11 mouse cellular contexts compared by ENCODE assay signal in the genomic region with DNA sequence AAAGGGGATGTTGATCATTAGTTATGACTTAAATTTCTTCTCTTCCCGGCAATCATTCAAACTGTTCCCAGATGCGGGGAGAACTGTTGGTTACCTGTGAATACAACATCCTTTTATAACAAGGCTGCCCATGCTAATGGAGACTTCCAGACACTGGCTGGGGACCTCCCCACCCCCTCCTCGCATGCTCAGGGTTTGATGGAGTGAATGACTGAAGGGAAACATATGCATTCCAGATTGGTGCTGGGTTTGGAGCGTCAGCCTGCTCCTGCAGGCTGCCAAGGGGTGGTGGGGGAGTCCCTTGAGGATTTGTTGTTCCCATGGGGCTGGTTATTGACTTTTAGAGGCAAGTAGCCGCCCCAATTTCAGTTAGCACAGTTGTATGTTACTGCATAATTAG.
"Had no signal": no experiment of that assay in that cellular context is flagged by ENCODE, and none has a peak within 500 bp of the region (broad histone marks: within the 10 kb centered on the region; RNA-seq: fewer than 3 reads in every experiment).

No protein-coding gene starts in this region.

- DNase-seq: retina, postnatal 1 day; thymus, adult 2 months; thymus, postnatal 25 days had no signal

- H3K27ac ChIP-seq: left cerebral cortex, adult 2 months; limb, embryonic 12.5 days; liver, embryonic 14.5 days; midbrain, embryonic 12.5 days; neural tube, embryonic 13.5 days; stomach, embryonic 15.5 days had no signal

- H3K4me3 ChIP-seq: left cerebral cortex, adult 2 months; limb, embryonic 12.5 days; midbrain, embryonic 12.5 days; neural tube, embryonic 13.5 days; stomach, embryonic 15.5 days had no signal

- H3K4me2 ChIP-seq: limb, embryonic 12.5 days; midbrain, embryonic 12.5 days; neural tube, embryonic 13.5 days; stomach, embryonic 15.5 days had no signal

- H3K4me1 ChIP-seq: midbrain, embryonic 12.5 days; neural tube, embryonic 13.5 days; stomach, embryonic 15.5 days had no signal

- ATAC-seq: intestine, embryonic 16.5 days; midbrain, embryonic 16.5 days had no signal

- H3K9me3 ChIP-seq: limb, embryonic 12.5 days; midbrain, embryonic 12.5 days; neural tube, embryonic 13.5 days; stomach, embryonic 15.5 days had no signal

- H3K36me3 ChIP-seq: limb, embryonic 12.5 days; midbrain, embryonic 12.5 days; neural tube, embryonic 13.5 days; stomach, embryonic 15.5 days had no signal

- H3K9ac ChIP-seq: limb, embryonic 12.5 days; liver, embryonic 14.5 days; midbrain, embryonic 12.5 days; neural tube, embryonic 13.5 days; stomach, embryonic 15.5 days had no signal

- H3K27me3 ChIP-seq: limb, embryonic 12.5 days; midbrain, embryonic 12.5 days; neural tube, embryonic 13.5 days; stomach, embryonic 15.5 days had no signal
